Mouse (Mus musculus): Measurements from ENCODE around the gene Tmem140. TPM values are rescaled to one million over a fixed set of nuclear protein-coding genes. Genes with fewer than 3 reads are reported as not detected.

Gene Tmem140
- polyA plus RNA-seq, 1 experiment: 1.4 TPM

DNA sequence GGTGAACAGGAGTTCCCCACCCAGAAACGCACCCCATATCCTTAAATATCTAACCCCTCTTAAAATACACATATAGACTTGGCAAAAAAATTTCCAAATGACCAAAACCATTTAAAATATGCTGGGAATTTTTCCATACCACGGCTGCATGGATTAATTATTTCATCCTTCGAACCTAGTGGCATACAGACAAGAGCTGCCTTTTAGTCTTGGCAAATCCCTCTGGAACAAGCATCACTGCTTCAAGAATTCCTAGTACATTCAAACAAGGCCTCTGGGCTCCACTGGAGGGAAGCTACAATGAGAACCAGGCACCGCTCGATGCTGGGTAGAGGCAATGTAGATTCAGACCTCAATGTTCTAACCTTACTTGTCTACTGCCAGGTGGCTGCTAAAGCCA is 7.8 kb downstream of the Tmem140 start:
- H3K27me3 ChIP-seq (ENCODE audit: control insufficient read depth, insufficient read depth, low read length): no peaks in the 10 kb centered on the region
- no peaks in the 10 kb centered on the region for H3K4me1 ChIP-seq (ENCODE audit: control insufficient read depth, insufficient read depth, low read length)
- no peak overlapping the region for H3K4me3 ChIP-seq (replicated peaks; ENCODE audit: insufficient read depth, low read depth, low read length)
- DNase-seq: no peak
- TF ChIP-seq CTCF (IDR thresholded peaks at IDR 0.05; ENCODE audit: borderline replicate concordance, insufficient read depth, low read depth, low read length): no peak
- no peak for TF ChIP-seq POLR2A (IDR thresholded peaks at IDR 0.05; ENCODE audit: borderline replicate concordance, insufficient read depth, low read length)
- 70% methylated on average over 5 of the region's 5 CpGs for WGBS
- no peak overlapping the region for H3K27ac ChIP-seq (ENCODE audit: insufficient read depth, low read length)

DNA sequence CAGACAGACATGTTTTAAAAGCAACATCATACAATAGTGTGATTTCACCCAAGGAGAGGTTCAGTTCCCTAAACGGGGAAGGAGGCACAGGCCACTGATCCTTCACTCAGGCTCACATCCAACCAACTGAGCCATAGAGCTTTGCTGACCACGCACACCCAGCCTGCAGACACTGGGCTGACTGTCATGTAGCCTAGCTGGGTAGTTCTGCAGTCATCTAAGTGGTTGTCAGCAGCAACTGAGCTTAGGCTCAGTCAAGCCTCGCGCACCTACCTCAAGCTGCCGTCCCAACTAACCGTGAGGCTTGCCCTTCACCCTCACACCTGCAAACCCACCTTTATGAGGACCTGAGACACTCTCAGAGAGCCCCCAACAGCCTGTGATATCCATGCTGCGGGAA is 9.0 kb downstream of the Tmem140 start:
- Histone ChIP-seq H3K27ac (ENCODE audit: insufficient read depth, low read length) (no peak overlapping the region), H3K4me3 (replicated peaks; ENCODE audit: insufficient read depth, low read depth, low read length) (no peak overlapping the region), H3K27me3 (ENCODE audit: control insufficient read depth, insufficient read depth, low read length) (no peaks in the 10 kb centered on the region), H3K4me1 (ENCODE audit: control insufficient read depth, insufficient read depth, low read length) (no peaks in the 10 kb centered on the region)
- 86% methylated on average over 7 of the region's 7 CpGs for WGBS
- TF ChIP-seq POLR2A (IDR thresholded peaks at IDR 0.05; ENCODE audit: borderline replicate concordance, insufficient read depth, low read length): no peak
- no peak for TF ChIP-seq CTCF (IDR thresholded peaks at IDR 0.05; ENCODE audit: borderline replicate concordance, insufficient read depth, low read depth, low read length)
- no peak for DNase-seq

DNA sequence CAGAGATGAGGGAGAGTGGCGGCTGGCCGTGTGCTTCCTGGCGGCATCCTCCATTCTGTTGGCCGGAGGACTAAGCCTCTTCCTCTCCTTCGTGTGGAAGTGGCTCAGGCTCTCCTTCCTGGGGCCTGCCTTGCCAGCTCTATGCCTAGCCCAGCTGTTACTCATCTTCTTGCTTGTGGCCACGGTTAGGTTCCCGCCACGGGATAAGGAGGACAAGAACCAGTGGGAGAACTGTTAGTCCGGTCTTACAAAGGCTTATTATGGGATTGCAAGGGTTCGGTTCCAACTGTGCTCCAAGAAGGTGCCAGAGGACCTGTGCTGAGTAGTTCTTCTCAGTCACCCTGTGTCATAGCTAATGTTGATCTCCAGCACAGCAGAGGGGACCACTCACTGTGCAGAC is 9.9 kb downstream of the Tmem140 start:
- H3K27me3 ChIP-seq (ENCODE audit: control insufficient read depth, insufficient read depth, low read length): no peaks in the 10 kb centered on the region
- WGBS: 72% methylated on average over 10 of the region's 10 CpGs
- DNase-seq: no peak
- no peak for TF ChIP-seq POLR2A (IDR thresholded peaks at IDR 0.05; ENCODE audit: borderline replicate concordance, insufficient read depth, low read length)
- TF ChIP-seq CTCF (IDR thresholded peaks at IDR 0.05; ENCODE audit: borderline replicate concordance, insufficient read depth, low read depth, low read length): no peak
- H3K27ac ChIP-seq (ENCODE audit: insufficient read depth, low read length): no peak overlapping the region
- no peaks in the 10 kb centered on the region for H3K4me1 ChIP-seq (ENCODE audit: control insufficient read depth, insufficient read depth, low read length)
- no peak overlapping the region for H3K4me3 ChIP-seq (replicated peaks; ENCODE audit: insufficient read depth, low read depth, low read length)

DNA sequence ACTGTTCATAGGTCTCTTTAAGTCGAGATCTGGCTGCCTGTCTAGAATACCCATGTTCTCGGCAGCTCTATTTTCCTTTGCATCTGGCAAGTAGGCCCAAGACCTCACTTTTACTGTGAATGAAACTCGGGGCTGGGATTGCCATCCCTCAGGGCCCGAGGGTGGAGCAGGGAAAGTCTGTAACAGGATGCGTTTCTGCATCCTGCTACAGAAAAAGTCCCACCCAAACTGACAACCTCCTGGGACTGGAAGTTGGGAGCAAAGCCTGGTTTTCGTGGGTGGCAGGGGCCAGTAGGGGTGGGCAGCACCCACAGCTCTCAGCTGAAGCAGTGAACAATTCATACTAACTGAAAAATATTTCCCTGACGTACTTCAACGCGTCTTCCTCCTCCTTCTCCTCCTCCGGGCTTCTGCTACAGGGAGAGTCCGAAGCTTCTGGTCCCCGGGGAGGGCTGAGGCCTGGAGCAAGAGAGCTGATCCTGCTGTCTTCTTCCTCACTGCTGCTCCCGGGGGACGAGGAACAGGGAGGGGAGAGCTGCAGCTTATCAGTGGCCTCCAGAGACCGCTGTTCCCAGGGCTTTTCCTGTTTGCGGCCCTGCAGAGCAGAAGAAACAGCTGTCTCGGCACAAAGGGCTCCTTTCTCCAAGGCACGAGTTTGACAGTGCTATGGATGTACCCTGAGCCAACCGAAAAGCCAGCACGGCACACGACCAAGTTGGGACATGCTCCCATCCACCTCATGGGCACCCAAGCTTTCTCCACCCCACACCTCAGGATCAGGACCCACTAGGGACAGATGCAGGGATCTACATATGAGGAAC is 11.4 kb downstream of the Tmem140 start:
- H3K27me3 ChIP-seq (ENCODE audit: control insufficient read depth, insufficient read depth, low read length): no peaks in the 10 kb centered on the region
- WGBS: 72% methylated on average over 21 of the region's 21 CpGs
- peak overlapping the region; percentile 40 for H3K27ac ChIP-seq (ENCODE audit: insufficient read depth, low read length)
- H3K4me1 ChIP-seq (ENCODE audit: control insufficient read depth, insufficient read depth, low read length): no peaks in the 10 kb centered on the region
- TF ChIP-seq CTCF (IDR thresholded peaks at IDR 0.05; ENCODE audit: borderline replicate concordance, insufficient read depth, low read depth, low read length) (no peak), POLR2A (IDR thresholded peaks at IDR 0.05; ENCODE audit: borderline replicate concordance, insufficient read depth, low read length) (no peak)
- H3K4me3 ChIP-seq (replicated peaks; ENCODE audit: insufficient read depth, low read depth, low read length): no peak overlapping the region
- DNase-seq: no peak

DNA sequence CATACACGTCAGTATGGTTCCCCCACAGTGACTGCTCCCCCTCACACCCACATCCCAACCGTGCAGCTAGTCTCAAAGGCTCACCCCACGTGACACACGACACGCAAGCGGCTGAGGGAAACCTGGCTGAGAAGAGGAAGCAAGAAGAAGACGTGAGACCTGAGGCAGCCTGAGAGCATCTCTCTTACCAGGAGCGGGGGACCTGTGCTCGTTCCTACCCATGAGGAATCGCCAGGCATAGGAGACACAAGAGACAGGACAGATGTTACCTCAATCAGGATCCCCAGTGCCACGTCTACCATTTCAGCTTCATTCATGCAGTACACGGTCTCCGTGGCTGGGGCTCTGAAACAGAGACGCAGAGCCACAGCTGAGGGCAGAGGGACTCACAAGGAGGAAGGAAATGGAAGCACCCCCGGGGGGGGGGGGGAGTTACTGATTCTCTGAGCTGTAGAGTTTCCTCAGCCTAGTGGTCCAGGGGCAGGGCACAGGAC is 12.4 kb downstream of the Tmem140 start:
- WGBS: 87% methylated on average over 15 of the region's 15 CpGs
- Histone ChIP-seq H3K4me3 (replicated peaks; ENCODE audit: insufficient read depth, low read depth, low read length) (no peak overlapping the region), H3K27ac (ENCODE audit: insufficient read depth, low read length) (0 out of 2 replicates have a peak overlapping the region, but pooled peaks have one; percentile 40), H3K27me3 (ENCODE audit: control insufficient read depth, insufficient read depth, low read length) (no peaks in the 10 kb centered on the region), H3K4me1 (ENCODE audit: control insufficient read depth, insufficient read depth, low read length) (no peaks in the 10 kb centered on the region)
- DNase-seq: no peak
- TF ChIP-seq POLR2A (IDR thresholded peaks at IDR 0.05; ENCODE audit: borderline replicate concordance, insufficient read depth, low read length): no peak
- no peak for TF ChIP-seq CTCF (IDR thresholded peaks at IDR 0.05; ENCODE audit: borderline replicate concordance, insufficient read depth, low read depth, low read length)

DNA sequence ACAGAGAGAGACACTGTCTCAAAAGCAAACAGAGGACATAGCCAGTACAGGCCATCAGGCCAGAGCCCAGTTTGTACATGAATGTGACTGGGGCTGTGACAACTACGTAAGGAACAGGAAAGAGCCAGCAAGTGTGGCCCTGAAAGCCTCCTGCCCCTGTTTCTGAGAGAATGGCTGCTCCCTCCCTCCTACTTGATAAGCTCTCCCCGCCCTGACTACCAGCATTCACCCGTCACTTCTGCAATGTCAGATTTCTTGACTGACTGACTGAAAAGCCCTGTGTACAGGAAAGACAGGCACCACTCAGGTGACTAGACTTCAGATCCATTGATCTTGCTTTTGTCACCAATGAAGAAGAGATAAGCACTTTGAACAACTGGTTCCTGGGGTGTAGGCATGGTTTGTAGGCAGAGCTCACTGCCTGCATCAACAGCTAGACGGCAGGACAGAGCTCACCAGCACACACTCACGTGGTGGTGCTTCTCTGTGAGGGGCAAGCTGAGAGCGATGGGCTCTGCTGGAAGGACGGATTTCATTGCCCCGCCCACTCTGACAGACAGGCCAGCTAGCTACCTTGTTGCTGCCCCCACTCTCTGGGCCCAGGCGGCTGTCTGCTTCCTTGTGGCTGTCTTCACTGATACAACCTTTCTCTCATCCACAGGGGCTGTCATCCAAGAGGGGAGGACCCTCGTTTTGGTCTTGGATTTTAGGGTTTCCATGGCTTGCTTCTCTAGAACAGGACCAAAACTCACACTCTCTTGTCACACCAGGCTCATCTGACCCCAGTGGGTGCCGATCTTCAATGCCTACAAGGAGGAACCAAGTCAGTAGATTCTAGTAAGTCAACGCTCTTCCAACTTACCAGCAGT is 13.3 kb downstream of the Tmem140 start:
- TF ChIP-seq CTCF (IDR thresholded peaks at IDR 0.05; ENCODE audit: borderline replicate concordance, insufficient read depth, low read depth, low read length) (no peak), POLR2A (IDR thresholded peaks at IDR 0.05; ENCODE audit: borderline replicate concordance, insufficient read depth, low read length) (no peak)
- peak in 1 of 2 experiments; percentile 7 for DNase-seq
- H3K27ac ChIP-seq (ENCODE audit: insufficient read depth, low read length): no peak overlapping the region
- WGBS: 73% methylated on average over 12 of the region's 12 CpGs
- H3K4me3 ChIP-seq (replicated peaks; ENCODE audit: insufficient read depth, low read depth, low read length): no peak overlapping the region
- H3K27me3 ChIP-seq (ENCODE audit: control insufficient read depth, insufficient read depth, low read length): no peaks in the 10 kb centered on the region
- no peaks in the 10 kb centered on the region for H3K4me1 ChIP-seq (ENCODE audit: control insufficient read depth, insufficient read depth, low read length)

DNA sequence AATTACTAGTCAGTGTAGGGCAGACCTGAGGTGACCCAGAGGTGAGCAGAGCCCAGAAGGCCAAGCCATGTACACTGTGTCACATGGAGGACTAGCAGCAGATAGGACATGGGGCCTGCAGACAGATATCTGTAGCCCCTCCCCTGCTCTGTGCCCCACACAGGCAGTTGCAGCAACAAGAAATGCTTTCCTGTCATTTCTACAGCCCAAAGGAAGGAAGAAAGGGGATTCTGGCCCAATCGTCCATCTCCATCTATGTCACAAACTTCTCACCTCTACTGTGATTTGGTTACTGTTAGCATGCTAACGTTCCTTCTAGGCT is 13.8 kb downstream of the Tmem140 start:
- Histone ChIP-seq H3K27ac (ENCODE audit: insufficient read depth, low read length) (no peak overlapping the region), H3K4me3 (replicated peaks; ENCODE audit: insufficient read depth, low read depth, low read length) (no peak overlapping the region)

More for the DNA sequence above, 13.8 kb downstream of the Tmem140 start:
- Histone ChIP-seq H3K4me1 (ENCODE audit: control insufficient read depth, insufficient read depth, low read length) (no peaks in the 10 kb centered on the region), H3K27me3 (ENCODE audit: control insufficient read depth, insufficient read depth, low read length) (no peaks in the 10 kb centered on the region)
- 43% methylated on average over 2 of the region's 2 CpGs for WGBS
- DNase-seq: peak in 1 of 2 experiments; percentile 17
- no peak for TF ChIP-seq POLR2A (IDR thresholded peaks at IDR 0.05; ENCODE audit: borderline replicate concordance, insufficient read depth, low read length)
- no peak for TF ChIP-seq CTCF (IDR thresholded peaks at IDR 0.05; ENCODE audit: borderline replicate concordance, insufficient read depth, low read depth, low read length)
